Mouse (Mus musculus) lung, embryonic 16.5 days (tissue): ENCODE measurements at regions not wholly inside any gene's neighbourhood (a gene's known extent, or its start where the extent isn't known, plus 50 kb on each side); places are given as distances from the start of the nearest gene placed in this dataset.

Experiments used
- ATAC-seq: fragments of 200-750 bp; cut with Nextera tagmentation; 2 replicates; pipeline ENCODE4 v1.8.0; 2017; ENCODE audit warnings: low read depth, mild to moderate bottlenecking, moderate library complexity
- H3K27ac ChIP-seq: fragments of 300-500 bp; sonication (generic); 2 replicates; pipeline ENCODE4 v1.5.1; 2014; ENCODE audit warnings: mild to moderate bottlenecking, control low read depth, low read length
- H3K27me3 ChIP-seq: fragments of 300-500 bp; sonication (generic); 2 replicates; pipeline ENCODE4 v1.6.1; 2014; ENCODE audit warnings: low read depth, low read length, mixed read lengths; ENCODE audit not compliant: control insufficient read depth, insufficient read depth
- H3K36me3 ChIP-seq: fragments of 300-500 bp; sonication (generic); 2 replicates; pipeline ENCODE4 v1.6.1; 2014; ENCODE audit warnings: low read length; ENCODE audit not compliant: control insufficient read depth, insufficient read depth
- H3K4me1 ChIP-seq: fragments of 300-500 bp; sonication (generic); replicated peaks from 2 replicates; pipeline ENCODE4 v1.6.1; 2014; ENCODE audit warnings: low read length, mixed read lengths; ENCODE audit not compliant: control insufficient read depth, insufficient read depth
- H3K4me2 ChIP-seq: fragments of 300-500 bp; sonication (generic); 2 replicates; pipeline ENCODE4 v1.6.1; 2014; ENCODE audit warnings: low read depth, low read length, control low read depth
- H3K4me3 ChIP-seq: fragments of 300-500 bp; sonication (generic); 2 replicates; pipeline ENCODE4 v1.5.1; 2014; ENCODE audit warnings: mild to moderate bottlenecking, low read length, control low read depth
- H3K9ac ChIP-seq: fragments of 300-500 bp; sonication (generic); 2 replicates; pipeline ENCODE4 v1.6.1; 2014; ENCODE audit warnings: low read length, control low read depth
- H3K9me3 ChIP-seq: fragments of 300-500 bp; sonication (generic); 2 replicates; pipeline ENCODE4 v1.6.1; 2016; ENCODE audit warnings: low read length; ENCODE audit not compliant: control insufficient read depth
- WGBS: fragments of 180-500 bp; shearing (Covaris S2); extraction: QIAGEN DNeasy Blood & Tissue Kit; methylation state at CpG from one replicate; pipeline ENCODE4 v1.1.7; 2014; 5-methylcytosine and 5-hydroxymethylcytosine counted together

GRCm38 (mm10) chr6:84408513-84408912 lies 185.2 kb downstream of the Cyp26b1 start:
- no peaks in the 10 kb centered on the region for H3K36me3 ChIP-seq
- no peak overlapping the region for H3K27ac ChIP-seq
- no peak overlapping the region for H3K9ac ChIP-seq
- ATAC-seq: no peak
- no peaks in the 10 kb centered on the region for H3K4me1 ChIP-seq
- H3K4me3 ChIP-seq: no peak overlapping the region
- H3K9me3 ChIP-seq: no peaks in the 10 kb centered on the region
- 70% methylated on average over 5 of the region's 5 CpGs for WGBS
- H3K27me3 ChIP-seq: peaks cover 4% of the 10 kb centered on the region; the same call in 1 of the 2 replicates
- no peak overlapping the region for H3K4me2 ChIP-seq

- ATAC-seq: peak; percentile 57; the same call in 1 of the 2 replicates
- H3K9me3 ChIP-seq: no peaks in the 10 kb centered on the region
- 5% methylated on average over 6 of the region's 6 CpGs for WGBS
- no peak overlapping the region for H3K9ac ChIP-seq
- no peaks in the 10 kb centered on the region for H3K4me1 ChIP-seq
- H3K27me3 ChIP-seq: peaks cover 4% of the 10 kb centered on the region; the same call in 1 of the 2 replicates
- no peak overlapping the region for H3K27ac ChIP-seq
- no peak overlapping the region for H3K4me2 ChIP-seq
- H3K4me3 ChIP-seq: no peak overlapping the region
- no peaks in the 10 kb centered on the region for H3K36me3 ChIP-seq
These were observed 185.9 kb downstream of the Cyp26b1 start for GRCm38 (mm10) chr6:84407773-84408172.

- Histone ChIP-seq H3K4me1 (no peaks in the 10 kb centered on the region), H3K4me3 (no peak overlapping the region), H3K4me2 (no peak overlapping the region), H3K27me3 (peaks cover 4% of the 10 kb centered on the region; the same call in 1 of the 2 replicates), H3K9me3 (no peaks in the 10 kb centered on the region), H3K9ac (no peak overlapping the region), H3K27ac (no peak overlapping the region), H3K36me3 (no peaks in the 10 kb centered on the region)
- WGBS: 61% methylated on average over 4 of the region's 4 CpGs
- ATAC-seq: no peak
These were observed 189.0 kb downstream of the Cyp26b1 start for GRCm38 (mm10) chr6:84404695-84405094.

- no peak for ATAC-seq
- 61% methylated on average over 2 of the region's 2 CpGs for WGBS
These were observed 191.3 kb downstream of the Cyp26b1 start for GRCm38 (mm10) chr6:84402431-84402830.

GRCm38 (mm10) chr6:84394496-84395090 lies 199.1 kb downstream of the Cyp26b1 start:
- 53% methylated on average over 6 of the region's 6 CpGs for WGBS
- no peak overlapping the region for H3K27ac ChIP-seq
- no peak overlapping the region for H3K4me3 ChIP-seq
- no peaks in the 10 kb centered on the region for H3K36me3 ChIP-seq
- H3K9ac ChIP-seq: no peak overlapping the region
- H3K27me3 ChIP-seq: no peaks in the 10 kb centered on the region
- ATAC-seq: no peak
- no peak overlapping the region for H3K4me2 ChIP-seq
- no peaks in the 10 kb centered on the region for H3K9me3 ChIP-seq
- H3K4me1 ChIP-seq: no peaks in the 10 kb centered on the region

More at GRCm38 (mm10) chr6:84402431-84402830, 191.3 kb downstream of the Cyp26b1 start:
- no peak overlapping the region for H3K4me3 ChIP-seq
- H3K9me3 ChIP-seq: no peaks in the 10 kb centered on the region
- H3K9ac ChIP-seq: no peak overlapping the region
- no peak overlapping the region for H3K27ac ChIP-seq
- H3K4me1 ChIP-seq: no peaks in the 10 kb centered on the region
- H3K4me2 ChIP-seq: no peak overlapping the region
- H3K27me3 ChIP-seq: peaks cover 4% of the 10 kb centered on the region; the same call in 1 of the 2 replicates
- no peaks in the 10 kb centered on the region for H3K36me3 ChIP-seq

- Histone ChIP-seq H3K4me3 (no peak overlapping the region), H3K27me3 (no peaks in the 10 kb centered on the region), H3K4me2 (no peak overlapping the region), H3K27ac (no peak overlapping the region), H3K4me1 (no peaks in the 10 kb centered on the region), H3K9ac (no peak overlapping the region), H3K36me3 (no peaks in the 10 kb centered on the region), H3K9me3 (no peaks in the 10 kb centered on the region)
- peak; percentile 85 for ATAC-seq
- WGBS: 43% methylated on average over 9 of the region's 9 CpGs
These were observed 200.0 kb downstream of the Cyp26b1 start for GRCm38 (mm10) chr6:84393519-84394231.

GRCm38 (mm10) chr6:84392752-84393511 lies 200.8 kb downstream of the Cyp26b1 start:
- 79% methylated on average over 14 of the region's 14 CpGs for WGBS
- Histone ChIP-seq H3K9me3 (no peaks in the 10 kb centered on the region), H3K4me1 (no peaks in the 10 kb centered on the region), H3K27me3 (no peaks in the 10 kb centered on the region), H3K27ac (no peak overlapping the region), H3K4me2 (no peak overlapping the region), H3K36me3 (no peaks in the 10 kb centered on the region), H3K9ac (no peak overlapping the region), H3K4me3 (no peak overlapping the region)
- ATAC-seq: no peak

GRCm38 (mm10) chr6:84391016-84391415 lies 202.7 kb downstream of the Cyp26b1 start:
- H3K36me3 ChIP-seq: no peaks in the 10 kb centered on the region
- H3K9me3 ChIP-seq: no peaks in the 10 kb centered on the region
- H3K4me3 ChIP-seq: no peak overlapping the region
- ATAC-seq: no peak
- no peak overlapping the region for H3K4me2 ChIP-seq
- no peak overlapping the region for H3K27ac ChIP-seq
- no peak overlapping the region for H3K9ac ChIP-seq
- peaks cover 5% of the 10 kb centered on the region for H3K4me1 ChIP-seq
- H3K27me3 ChIP-seq: no peaks in the 10 kb centered on the region
- WGBS: 82% methylated on average over 3 of the region's 3 CpGs

- H3K9ac ChIP-seq: no peak overlapping the region
- peak; percentile 95 for ATAC-seq
- 27% methylated on average over 10 of the region's 10 CpGs for WGBS
- no peaks in the 10 kb centered on the region for H3K27me3 ChIP-seq
- no peak overlapping the region for H3K27ac ChIP-seq
- no peak overlapping the region for H3K4me2 ChIP-seq
- no peaks in the 10 kb centered on the region for H3K36me3 ChIP-seq
- no peak overlapping the region for H3K4me3 ChIP-seq
- H3K4me1 ChIP-seq: peaks cover 13% of the 10 kb centered on the region
- no peaks in the 10 kb centered on the region for H3K9me3 ChIP-seq
These were observed 208.0 kb downstream of the Cyp26b1 start for GRCm38 (mm10) chr6:84385696-84386095.
